Comparison of ENCODE assay signal across 8 mouse cellular contexts in genomic region chr1:74391844-74392441, GRCm38 (mm10). TPM values are rescaled to one million over a fixed set of nuclear protein-coding genes. Genes with fewer than 3 reads are reported as not detected.
A peak's percentile ranks its signal among the peaks of the same experiment; 100 is the strongest.
DNase-seq lines count a peak whose midpoint lies in the region; ATAC-seq and TF ChIP-seq lines count a peak whose summit lies in the region.

No protein-coding gene starts in this region.

- under 1% methylated on average over 53 of the region's 63 CpGs for WGBS in liver, embryonic 12.5 days (ENCODE audit: insufficient replicate concordance)
- 0% methylated on average over 39 of the region's 63 CpGs for WGBS in stomach, postnatal 0 days

- DNase-seq in layer of hippocampus, postnatal 14 days (ENCODE audit: low spot score in 2 of 2) = peak; percentile 48 to 52
- no peak for DNase-seq in layer of hippocampus, adult 18-20 months (ENCODE audit: low spot score in 2 of 2)
- DNase-seq in cerebellum, postnatal 14 days = peak; percentile 63 to 68
- DNase-seq in gastrocnemius, postnatal 10 days = peak; percentile 80
- DNase-seq in induced T-regulatory cell, adult 2 months (ENCODE audit: low read depth) = peak; percentile 79
- peak; percentile 71 for DNase-seq in naive thymus-derived CD4-positive, alpha-beta T cell, adult 2 months (ENCODE audit: low read depth)
- DNase-seq in stomach, postnatal 0 days (ENCODE audit: low spot score) = peak; percentile 78

- H3K4me3 ChIP-seq in liver, embryonic 12.5 days = peak overlapping the region; percentile 98
- H3K4me3 ChIP-seq in stomach, postnatal 0 days (ENCODE audit: low read depth, low read length) = peak overlapping the region; percentile 91

- ATAC-seq in liver, embryonic 12.5 days = peak; percentile 51
- ATAC-seq in stomach, postnatal 0 days (ENCODE audit: low FRiP score, low TSS enrichment) = peak; percentile 53

- TF ChIP-seq EP300 in stomach, postnatal 0 days (optimal IDR thresholded peaks at IDR 0.05) = no peak

- peaks cover 31% of the 10 kb centered on the region for H3K36me3 ChIP-seq in liver, embryonic 12.5 days
- H3K36me3 ChIP-seq in stomach, postnatal 0 days (ENCODE audit: control insufficient read depth, insufficient read depth, low read length) = peaks cover 11% of the 10 kb centered on the region

- peak overlapping the region; percentile 92 for H3K4me2 ChIP-seq in liver, embryonic 12.5 days
- peak overlapping the region; percentile 96 for H3K4me2 ChIP-seq in stomach, postnatal 0 days (replicated peaks; ENCODE audit: low read depth)

- no peaks in the 10 kb centered on the region for H3K27me3 ChIP-seq in liver, embryonic 12.5 days (replicated peaks)
- H3K27me3 ChIP-seq in stomach, postnatal 0 days (ENCODE audit: control insufficient read depth, insufficient read depth, low read length) = no peaks in the 10 kb centered on the region

- TF ChIP-seq CTCF in stomach, postnatal 0 days (IDR thresholded peaks at IDR 0.05; ENCODE audit: low read depth) = no peak

- peaks cover 82% of the 10 kb centered on the region for H3K4me1 ChIP-seq in liver, embryonic 12.5 days
- peaks cover 3% of the 10 kb centered on the region for H3K4me1 ChIP-seq in stomach, postnatal 0 days (replicated peaks; ENCODE audit: control insufficient read depth, insufficient read depth)

- peak overlapping the region; percentile 100 for H3K9ac ChIP-seq in liver, embryonic 12.5 days
- peak overlapping the region; percentile 100 for H3K9ac ChIP-seq in stomach, postnatal 0 days (ENCODE audit: low read length)

- H3K27ac ChIP-seq in liver, embryonic 12.5 days = peak overlapping the region; percentile 97
- H3K27ac ChIP-seq in stomach, postnatal 0 days (replicated peaks) = peak overlapping the region; percentile 100

- H3K9me3 ChIP-seq in liver, embryonic 12.5 days (replicated peaks) = no peaks in the 10 kb centered on the region
- no peaks in the 10 kb centered on the region for H3K9me3 ChIP-seq in stomach, postnatal 0 days (ENCODE audit: control insufficient read depth, low read length)

RNA-seq across cellular contexts. Expression of gene Ctdsp1, which starts 0.6 kb away (rescaled TPM):
- 10 to 100 TPM; 23.8 to 28.2 TPM for total RNA-seq in layer of hippocampus, postnatal 14 days (2021)
- 10 to 100 TPM; 28.9 to 29.1 TPM for total RNA-seq in layer of hippocampus, adult 18-20 months (2021)
- 100 to 1,000 TPM in 1 of 2 experiments, 10 to 100 TPM in 1; 99.4 to 103 TPM for total RNA-seq in gastrocnemius, postnatal 10 days (2021)
- polyA plus RNA-seq in liver, embryonic 12.5 days (2016; fragmentation: Nextera tagmentation; extraction: Ambion mirVana) = 42.0 and 42.4 TPM in 2 replicates
- 45.2 and 47.4 TPM in 2 replicates for polyA plus RNA-seq in stomach, postnatal 0 days (2015; fragmentation: Nextera tagmentation; extraction: Ambion mirVana)

RNA-seq across cellular contexts. Expression of gene Slc11a1, which starts 16.9 kb away (rescaled TPM):
- 1 to 10 TPM; 1.6 to 5.3 TPM for total RNA-seq in layer of hippocampus, postnatal 14 days (2021)
- 1 to 10 TPM; 3.2 to 4.5 TPM for total RNA-seq in layer of hippocampus, adult 18-20 months (2021)
- 1 to 10 TPM; 2.5 to 5.2 TPM for total RNA-seq in gastrocnemius, postnatal 10 days (2021)
- polyA plus RNA-seq in liver, embryonic 12.5 days (2016; fragmentation: Nextera tagmentation; extraction: Ambion mirVana) = 8.6 and 9.0 TPM in 2 replicates
- 3.0 and 3.8 TPM in 2 replicates for polyA plus RNA-seq in stomach, postnatal 0 days (2015; fragmentation: Nextera tagmentation; extraction: Ambion mirVana)

RNA-seq across cellular contexts. Expression of gene Vil1, which starts 17.2 kb away (rescaled TPM):
- 1 to 10 TPM in 1 of 2 experiments, under 1 TPM in 1; 0.62 to 1.2 TPM for total RNA-seq in layer of hippocampus, postnatal 14 days (2021)
- under 1 TPM; 0.32 to 0.36 TPM for total RNA-seq in layer of hippocampus, adult 18-20 months (2021)
- total RNA-seq in gastrocnemius, postnatal 10 days (2021) = under 1 TPM; 0.09 to 0.16 TPM
- 0.81 and 0.93 TPM in 2 replicates for polyA plus RNA-seq in liver, embryonic 12.5 days (2016; fragmentation: Nextera tagmentation; extraction: Ambion mirVana)
- polyA plus RNA-seq in stomach, postnatal 0 days (2015; fragmentation: Nextera tagmentation; extraction: Ambion mirVana) = 11.1 and 12.8 TPM in 2 replicates

RNA-seq across cellular contexts. Expression of gene Catip, which starts 30.0 kb away (rescaled TPM):
- total RNA-seq in layer of hippocampus, postnatal 14 days (2021) = 1 to 10 TPM; 1.1 to 1.8 TPM
- 1 to 10 TPM; 1.0 to 1.2 TPM for total RNA-seq in layer of hippocampus, adult 18-20 months (2021)
- total RNA-seq in gastrocnemius, postnatal 10 days (2021) = under 1 TPM; 0.16 to 0.36 TPM
- polyA plus RNA-seq in liver, embryonic 12.5 days (2016; fragmentation: Nextera tagmentation; extraction: Ambion mirVana) = 0.11 and 0.14 TPM in 2 replicates
- 0.50 and 0.73 TPM in 2 replicates for polyA plus RNA-seq in stomach, postnatal 0 days (2015; fragmentation: Nextera tagmentation; extraction: Ambion mirVana)

Comparison
In these comparisons a context has a peak if more than half of its experiments do, and no peak if none do; other contexts are left out.
1. DNase-seq: peak in layer of hippocampus, postnatal 14 days (2 of 2), cerebellum, postnatal 14 days (2 of 2), gastrocnemius, postnatal 10 days (single experiment), induced T-regulatory cell, adult 2 months (single experiment), naive thymus-derived CD4-positive, alpha-beta T cell, adult 2 months (single experiment) and stomach, postnatal 0 days (single experiment); none in layer of hippocampus, adult 18-20 months (0 of 2).